25 mouse cellular contexts compared by ENCODE assay signal in genomic region chr8:127994898-127995297, GRCm38 (mm10).
DNase-seq lines count a peak whose midpoint lies in the region; ATAC-seq and TF ChIP-seq lines count a peak whose summit lies in the region.
"Had no signal": no experiment of that assay in that cellular context is flagged by ENCODE, and none has a peak within 500 bp of the region (broad histone marks: within the 10 kb centered on the region; RNA-seq: fewer than 3 reads in every experiment).

No protein-coding gene starts in this region.

- H3K4me1 ChIP-seq in ES-Bruce4 (ENCODE audit: control insufficient read depth, insufficient read depth, low read length) (peaks cover 2% of the 10 kb centered on the region), ES-E14 (ENCODE audit: control insufficient read depth in 2 of 2, insufficient read depth in 2 of 2, low read length in 2 of 2, poor library complexity in 1 of 2) (no peaks in the 10 kb centered on the region)
- no peaks in the 10 kb centered on the region for H3K4me1 ChIP-seq in thymus, adult 2 months (replicated peaks; ENCODE audit: control insufficient read depth, insufficient read depth, low read length)
- H3K4me1 ChIP-seq in midbrain, embryonic 13.5 days (replicated peaks): 0 out of 2 replicates have a peak, but pooled peaks cover 6% of the 10 kb centered on the region
- H3K4me1 ChIP-seq: embryonic facial prominence, embryonic 15.5 days had no signal

- H3K9me3 ChIP-seq in ES-Bruce4 (replicated peaks; ENCODE audit: control insufficient read depth, insufficient read depth, low read length, poor library complexity, severe bottlenecking) (no peaks in the 10 kb centered on the region), ES-E14 (ENCODE audit: control insufficient read depth, insufficient read depth, low read depth, low read length) (no peaks in the 10 kb centered on the region)
- no peaks in the 10 kb centered on the region for H3K9me3 ChIP-seq in midbrain, embryonic 13.5 days
- H3K9me3 ChIP-seq: embryonic facial prominence, embryonic 13.5 days; embryonic facial prominence, embryonic 15.5 days; forebrain, embryonic 10.5 days; forebrain, embryonic 12.5 days had no signal

- no peak overlapping the region for H3K4me2 ChIP-seq in midbrain, embryonic 13.5 days (replicated peaks)
- H3K4me2 ChIP-seq: embryonic facial prominence, embryonic 13.5 days; embryonic facial prominence, embryonic 15.5 days; forebrain, embryonic 12.5 days had no signal

- in situ Hi-C loops in ES-E14 (cut with MboI; ENCODE audit: low sequenced_read_pairs in 2 of 2, unreplicated experiment in 2 of 2): no loop called here

- no peak overlapping the region for H3K9ac ChIP-seq in ES-Bruce4 (ENCODE audit: low read depth, poor library complexity, severe bottlenecking)
- no peak overlapping the region for H3K9ac ChIP-seq in ES-E14 (ENCODE audit: insufficient read depth, low read depth, low read length, poor library complexity, severe bottlenecking)
- no peak overlapping the region for H3K9ac ChIP-seq in midbrain, embryonic 13.5 days (replicated peaks)
- H3K9ac ChIP-seq: embryonic facial prominence, embryonic 13.5 days; embryonic facial prominence, embryonic 15.5 days; forebrain, embryonic 12.5 days had no signal

- no peaks in the 10 kb centered on the region for H3K36me3 ChIP-seq in ES-Bruce4 (ENCODE audit: control insufficient read depth, insufficient read depth, low read length, poor library complexity, severe bottlenecking)
- H3K36me3 ChIP-seq in ES-E14 (ENCODE audit: control insufficient read depth, insufficient read depth, low read length, poor library complexity, severe bottlenecking): no peaks in the 10 kb centered on the region
- H3K36me3 ChIP-seq in thymus, adult 2 months (ENCODE audit: control insufficient read depth, insufficient read depth, low read length): no peaks in the 10 kb centered on the region
- no peaks in the 10 kb centered on the region for H3K36me3 ChIP-seq in midbrain, embryonic 13.5 days
- H3K36me3 ChIP-seq: embryonic facial prominence, embryonic 13.5 days; embryonic facial prominence, embryonic 15.5 days; forebrain, embryonic 10.5 days; forebrain, embryonic 12.5 days had no signal

- TF ChIP-seq POLR2A in ES-Bruce4 (IDR thresholded peaks at IDR 0.05; ENCODE audit: insufficient read depth, low read length): no peak
- TF ChIP-seq POLR2A in thymus, adult 2 months (IDR thresholded peaks at IDR 0.05; ENCODE audit: control insufficient read depth, extremely low read depth, insufficient read depth, low read length, poor library complexity): no peak

- TF ChIP-seq CTCF in ES-Bruce4 (IDR thresholded peaks at IDR 0.05; ENCODE audit: low read depth, low read length): no peak
- no peak for TF ChIP-seq CTCF in thymus, adult 2 months (IDR thresholded peaks at IDR 0.05; ENCODE audit: borderline replicate concordance, control insufficient read depth, extremely low read depth, insufficient read depth, low read length, poor library complexity)

- H3K4me3 ChIP-seq in ES-Bruce4 (ENCODE audit: low read depth, low read length) (no peak overlapping the region), ES-E14 (ENCODE audit: insufficient read depth in 1 of 2, low read depth in 1 of 2, low read length in 2 of 2, poor library complexity in 1 of 2, severe bottlenecking in 1 of 2) (no peak overlapping the region)
- H3K4me3 ChIP-seq in thymus, adult 2 months (ENCODE audit: control insufficient read depth, insufficient read depth, low read length): no peak overlapping the region
- H3K4me3 ChIP-seq in midbrain, embryonic 13.5 days (replicated peaks): no peak overlapping the region
- H3K4me3 ChIP-seq: embryonic facial prominence, embryonic 13.5 days; embryonic facial prominence, embryonic 15.5 days; erythroblast, embryonic 14.5 days; forebrain, embryonic 10.5 days; forebrain, embryonic 12.5 days had no signal

- H3K27me3 ChIP-seq in ES-Bruce4 (ENCODE audit: control insufficient read depth, insufficient read depth, low read length, poor library complexity, severe bottlenecking): no peaks in the 10 kb centered on the region
- no peaks in the 10 kb centered on the region for H3K27me3 ChIP-seq in thymus, adult 2 months (ENCODE audit: control insufficient read depth, insufficient read depth, low read length)
- H3K27me3 ChIP-seq in midbrain, embryonic 13.5 days: no peaks in the 10 kb centered on the region
- H3K27me3 ChIP-seq: CH12.LX; embryonic facial prominence, embryonic 13.5 days; embryonic facial prominence, embryonic 15.5 days had no signal

- DNase-seq in ES-E14 (ENCODE audit: low read depth, low spot score) (no peak), ZHBTc4 (ENCODE audit: low read depth, low spot score) (peak; percentile 44)
- no peak for DNase-seq in thymus, adult 2 months
- DNase-seq: adrenal gland, adult 2 months; adrenal gland, postnatal 10 days; adrenal gland, postnatal 25 days; B cell, adult 2 months; cerebellum, adult 11 months; cerebellum, adult 18-20 months; cerebellum, adult 8-10 months; cerebellum, adult 9-11 months; cerebellum, postnatal 14 days; cerebellum, postnatal 36 days; embryo, embryonic 11 days had no signal

- 96% methylated on average over 1 of the region's 1 CpGs for WGBS in thymus, adult 2 months
- 67% methylated on average over 1 of the region's 1 CpGs for WGBS in midbrain, embryonic 13.5 days

- ATAC-seq in midbrain, embryonic 13.5 days: no peak
- ATAC-seq: CD4-positive, CD25-positive, alpha-beta regulatory T cell, adult 4 months; forebrain, embryonic 14.5 days; forebrain, embryonic 16.5 days had no signal

- TF ChIP-seq EP300 in ES-Bruce4 (IDR thresholded peaks at IDR 0.05; ENCODE audit: insufficient read depth, low read depth, low read length): 0 out of 2 replicates have a peak, but pooled peaks have one; percentile 33

- H3K27ac ChIP-seq in ES-Bruce4 (ENCODE audit: insufficient read depth, low read length) (peak overlapping the region; percentile 71; the same call in 1 of the 2 replicates), ES-E14 (ENCODE audit: insufficient read depth, low read depth, low read length, poor library complexity, severe bottlenecking) (no peak overlapping the region)
- H3K27ac ChIP-seq in thymus, adult 2 months (ENCODE audit: control insufficient read depth, insufficient read depth, low read length): no peak overlapping the region
- H3K27ac ChIP-seq in midbrain, embryonic 13.5 days: no peak overlapping the region
- H3K27ac ChIP-seq: embryonic facial prominence, embryonic 13.5 days; embryonic facial prominence, embryonic 15.5 days; forebrain, embryonic 10.5 days; forebrain, embryonic 12.5 days had no signal

TF ChIP-seq in ES-E14, 5 proteins besides CTCF, POLR2A, EP300 and RAD21:
- TF ChIP-seq HCFC1 (IDR thresholded peaks at IDR 0.05; ENCODE audit: borderline replicate concordance, insufficient read depth, low read length): no peak
- TF ChIP-seq ZC3H11A (IDR thresholded peaks at IDR 0.05; ENCODE audit: borderline replicate concordance, low read depth, low read length): peak; percentile 85
